Mouse (Mus musculus) gastrocnemius, adult 2 months (tissue): Measurements from ENCODE around the gene Engase. TPM values are rescaled to one million over a fixed set of nuclear protein-coding genes. Genes with fewer than 3 reads are reported as not detected.

Experiments
- DNase-seq: peaks from one replicate; pipeline ENCODE4 v3.0.0; 2022
- H3K27ac ChIP-seq: fragments of 200-600 bp; 2 replicates; pipeline ENCODE4 v1.8.1; 2022; ENCODE audit warnings: mild to moderate bottlenecking
- H3K4me3 ChIP-seq: fragments of 200-600 bp; 2 replicates; pipeline ENCODE4 v1.8.1; 2022; ENCODE audit warnings: mild to moderate bottlenecking, moderate library complexity
- CTCF ChIP-seq: fragments of 200-600 bp; IDR thresholded peaks from 2 replicates; pipeline ENCODE4 v1.8.1; 2022; ENCODE audit warnings: antibody characterized with exemption, mild to moderate bottlenecking, moderate library complexity
- intact Hi-C: fragments of 180-260 bp; cut with DNase I; formaldehyde crosslinking; loops from one replicate; pipeline ENCODE4 v1.15.1; 2025
- total RNA-seq, 2 experiments: library from RNA; stranded (reverse); gene quantifications; 2 replicates each; pipeline ENCODE4 v1.2.3; 2021

Gene Engase
- total RNA-seq, 2 experiments from 2014 or later = 4.3 to 6.2 TPM

GRCm38 (mm10) chr11:118438665-118439414, 37.8 kb upstream of the Engase start:
- DNase-seq = peak; percentile 56
- H3K4me3 ChIP-seq = peak overlapping the region; percentile 21; the same call in 1 of the 2 replicates
- TF ChIP-seq CTCF = no peak
- intact Hi-C loops = no loop called here
- H3K27ac ChIP-seq = peak overlapping the region; percentile 79

GRCm38 (mm10) chr11:118442691-118443090, 33.9 kb upstream of the Engase start:
- Histone ChIP-seq H3K4me3 (no peak overlapping the region), H3K27ac (no peak overlapping the region)
- no peak for DNase-seq
- TF ChIP-seq CTCF = no peak
- intact Hi-C loops = loop anchor here (1.0 kb wide), 1 partner anchor 19 kb away; no protein-coding TSS in a partner anchor

GRCm38 (mm10) chr11:118443201-118443970, 33.2 kb upstream of the Engase start:
- Histone ChIP-seq H3K4me3 (no peak overlapping the region), H3K27ac (no peak overlapping the region)
- peak; percentile 94 for TF ChIP-seq CTCF
- intact Hi-C loops = loop anchor here (1.0 kb wide), 1 partner anchor 20 kb away; no protein-coding TSS in a partner anchor
- DNase-seq = peak; percentile 84

- peak; percentile 77 for DNase-seq
- H3K4me3 ChIP-seq = no peak overlapping the region
- peak; percentile 96 for TF ChIP-seq CTCF
- no peak overlapping the region for H3K27ac ChIP-seq
- intact Hi-C loops = loop anchor here (1.0 kb wide), 1 partner anchor 45 kb away; no protein-coding TSS in a partner anchor
Observed at GRCm38 (mm10) chr11:118445843-118446242, 30.8 kb upstream of the Engase start.

- Histone ChIP-seq H3K27ac (peak overlapping the region; percentile 75), H3K4me3 (no peak overlapping the region)
- TF ChIP-seq CTCF = no peak
- intact Hi-C loops = no loop called here
- DNase-seq = no peak
Observed at GRCm38 (mm10) chr11:118447346-118447745, 29.3 kb upstream of the Engase start.

GRCm38 (mm10) chr11:118448385-118448784, 28.2 kb upstream of the Engase start:
- intact Hi-C loops = no loop called here
- DNase-seq = peak; percentile 89
- Histone ChIP-seq H3K27ac (peak overlapping the region; percentile 75), H3K4me3 (peak overlapping the region; percentile 5; the same call in 1 of the 2 replicates)
- no peak for TF ChIP-seq CTCF

GRCm38 (mm10) chr11:118451211-118451610, 25.4 kb upstream of the Engase start:
- DNase-seq = peak; percentile 48
- intact Hi-C loops = no loop called here

GRCm38 (mm10) chr11:118452955-118453354, 23.7 kb upstream of the Engase start:
- H3K27ac ChIP-seq = peak overlapping the region; percentile 67
- no peak overlapping the region for H3K4me3 ChIP-seq
- DNase-seq = no peak
- no peak for TF ChIP-seq CTCF
- intact Hi-C loops = no loop called here

More at GRCm38 (mm10) chr11:118451211-118451610, 25.4 kb upstream of the Engase start:
- no peak for TF ChIP-seq CTCF
- Histone ChIP-seq H3K4me3 (no peak overlapping the region), H3K27ac (peak overlapping the region; percentile 32; the same call in 1 of the 2 replicates)

- peak; percentile 83 for DNase-seq
- intact Hi-C loops = no loop called here
- Histone ChIP-seq H3K4me3 (no peak overlapping the region), H3K27ac (peak overlapping the region; percentile 67)
- no peak for TF ChIP-seq CTCF
Observed at GRCm38 (mm10) chr11:118453886-118454671, 22.6 kb upstream of the Engase start.

GRCm38 (mm10) chr11:118455788-118456187, 20.8 kb upstream of the Engase start:
- no peak for TF ChIP-seq CTCF
- intact Hi-C loops = no loop called here
- Histone ChIP-seq H3K4me3 (no peak overlapping the region), H3K27ac (peak overlapping the region; percentile 67)
- no peak for DNase-seq

GRCm38 (mm10) chr11:118456937-118457336, 19.7 kb upstream of the Engase start:
- DNase-seq = peak; percentile 59
- intact Hi-C loops = no loop called here
- H3K27ac ChIP-seq = peak overlapping the region; percentile 35; the same call in 1 of the 2 replicates

GRCm38 (mm10) chr11:118459051-118459450, 17.6 kb upstream of the Engase start:
- peak; percentile 64 for DNase-seq
- no peak for TF ChIP-seq CTCF
- Histone ChIP-seq H3K27ac (peak overlapping the region; percentile 74), H3K4me3 (peak overlapping the region; percentile 28)
- intact Hi-C loops = no loop called here

More at GRCm38 (mm10) chr11:118456937-118457336, 19.7 kb upstream of the Engase start:
- H3K4me3 ChIP-seq = no peak overlapping the region
- no peak for TF ChIP-seq CTCF
